Mouse (Mus musculus) gastrocnemius, adult 18-20 months (tissue): ENCODE data around the gene Ydjc. TPM values are rescaled to one million over a fixed set of nuclear protein-coding genes. Genes with fewer than 3 reads are reported as not detected.

Source experiments
- DNase-seq: peaks from one replicate; pipeline ENCODE4 v3.0.0; 2021; ENCODE audit warnings: low spot score
- long read RNA-seq, 2 experiments: library from polyadenylated mRNA; stranded (forward); transcript quantifications; one replicate each; pipeline ENCODE4 v2.0.0; 2021
- total RNA-seq, 2 experiments: library from RNA; stranded (reverse); gene quantifications; 2 replicates each; pipeline ENCODE4 v1.2.3; 2021

Gene Ydjc
- total RNA-seq, result under 1 TPM in 1 of 2 experiments, not detected in 1; 0.17 TPM
- long read RNA-seq, experiment 1, result 0 reads
- long read RNA-seq, experiment 2, result 0 reads

DNA sequence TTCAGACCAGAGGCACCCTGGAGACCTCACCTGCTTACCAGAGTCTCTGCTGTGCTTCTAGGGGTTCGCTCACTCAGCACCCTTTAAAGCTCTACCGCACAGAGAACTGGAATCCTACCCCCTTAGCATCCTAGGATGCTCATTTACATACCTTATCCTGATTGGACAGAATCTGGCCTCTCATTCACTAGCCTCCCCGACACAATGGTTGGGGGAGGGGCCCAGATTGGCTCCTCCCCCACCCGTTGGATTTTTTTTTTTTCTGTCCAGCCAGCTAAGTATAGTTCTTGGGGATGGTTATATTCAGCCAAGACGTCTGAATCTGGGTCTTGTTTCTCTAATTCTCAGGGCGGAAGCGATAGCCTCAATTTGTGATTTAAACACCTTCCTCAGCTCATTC lies at the start of gene Ydjc:
Gene Ydjc (plus strand): TSS at position 283 of the 400 bp plus-strand sequence.
- DNase-seq, result no peak

DNA sequence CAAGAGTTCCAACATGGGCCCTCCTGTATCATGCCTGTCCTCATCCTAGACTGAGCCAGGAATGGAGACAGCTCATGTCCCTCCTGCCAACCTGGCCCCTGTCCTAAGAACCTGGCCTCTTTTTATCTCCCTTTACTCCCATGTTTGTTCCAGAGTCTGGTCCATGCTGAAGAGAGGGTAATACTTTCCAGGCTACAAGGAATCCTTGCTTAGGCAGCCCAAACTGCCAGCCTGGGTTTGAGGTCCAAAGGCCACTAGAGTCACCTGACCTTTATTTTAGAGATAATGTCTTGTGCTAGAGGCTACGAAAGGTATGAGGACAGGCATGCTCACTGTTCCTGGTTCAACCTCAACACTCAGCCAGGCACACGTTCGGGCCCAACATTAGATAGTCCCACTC lies 47.5 kb upstream of the Ydjc start:
- no peak for DNase-seq

DNA sequence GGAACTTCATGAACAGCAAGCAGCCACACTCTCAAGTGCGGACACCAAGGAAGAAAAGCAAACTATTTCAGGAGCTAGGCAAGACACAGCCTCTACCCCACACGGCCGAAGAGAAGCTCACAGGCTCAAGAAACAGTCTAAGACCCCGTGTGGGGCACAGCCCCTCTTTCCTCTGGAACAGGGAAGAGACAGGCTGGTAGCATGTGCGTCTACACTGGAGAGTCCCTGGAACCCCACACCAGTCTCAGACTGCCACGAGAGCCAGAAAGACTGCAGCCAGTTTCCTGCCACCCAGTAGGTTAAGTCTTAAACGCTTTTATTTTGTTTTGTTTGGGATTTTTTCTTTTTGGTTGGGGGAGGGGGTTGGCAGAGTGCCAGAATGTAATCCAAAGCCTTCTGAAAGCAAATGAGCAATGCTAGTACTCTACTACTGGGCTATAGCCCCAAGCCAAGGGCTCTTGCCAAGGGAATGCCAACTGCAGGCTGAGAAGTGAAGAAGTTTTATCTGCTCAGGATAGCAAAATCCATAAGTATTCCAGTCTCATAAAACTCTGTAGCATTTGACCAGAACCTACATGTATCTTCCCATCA lies 41.7 kb upstream of the Ydjc start:
- no peak for DNase-seq

DNA sequence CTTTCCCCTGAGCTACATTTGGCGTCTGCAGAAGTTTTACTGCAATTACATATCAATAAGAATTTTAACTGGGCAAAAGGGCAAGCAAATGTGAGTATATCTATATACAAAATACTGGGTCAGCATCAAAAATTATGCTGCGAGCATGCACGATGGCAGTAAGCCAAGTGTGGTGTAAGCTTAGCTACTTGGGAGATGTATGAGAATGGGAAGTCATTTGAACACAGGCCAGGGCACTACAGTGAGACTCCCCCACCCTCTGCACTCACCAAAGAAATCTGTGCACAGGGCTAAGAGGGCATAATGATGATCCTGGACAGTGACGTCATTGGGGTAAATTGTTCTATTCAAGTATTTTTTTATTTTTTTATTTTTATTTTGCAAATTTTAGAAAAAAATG lies 39.8 kb upstream of the Ydjc start:
- no peak for DNase-seq

DNA sequence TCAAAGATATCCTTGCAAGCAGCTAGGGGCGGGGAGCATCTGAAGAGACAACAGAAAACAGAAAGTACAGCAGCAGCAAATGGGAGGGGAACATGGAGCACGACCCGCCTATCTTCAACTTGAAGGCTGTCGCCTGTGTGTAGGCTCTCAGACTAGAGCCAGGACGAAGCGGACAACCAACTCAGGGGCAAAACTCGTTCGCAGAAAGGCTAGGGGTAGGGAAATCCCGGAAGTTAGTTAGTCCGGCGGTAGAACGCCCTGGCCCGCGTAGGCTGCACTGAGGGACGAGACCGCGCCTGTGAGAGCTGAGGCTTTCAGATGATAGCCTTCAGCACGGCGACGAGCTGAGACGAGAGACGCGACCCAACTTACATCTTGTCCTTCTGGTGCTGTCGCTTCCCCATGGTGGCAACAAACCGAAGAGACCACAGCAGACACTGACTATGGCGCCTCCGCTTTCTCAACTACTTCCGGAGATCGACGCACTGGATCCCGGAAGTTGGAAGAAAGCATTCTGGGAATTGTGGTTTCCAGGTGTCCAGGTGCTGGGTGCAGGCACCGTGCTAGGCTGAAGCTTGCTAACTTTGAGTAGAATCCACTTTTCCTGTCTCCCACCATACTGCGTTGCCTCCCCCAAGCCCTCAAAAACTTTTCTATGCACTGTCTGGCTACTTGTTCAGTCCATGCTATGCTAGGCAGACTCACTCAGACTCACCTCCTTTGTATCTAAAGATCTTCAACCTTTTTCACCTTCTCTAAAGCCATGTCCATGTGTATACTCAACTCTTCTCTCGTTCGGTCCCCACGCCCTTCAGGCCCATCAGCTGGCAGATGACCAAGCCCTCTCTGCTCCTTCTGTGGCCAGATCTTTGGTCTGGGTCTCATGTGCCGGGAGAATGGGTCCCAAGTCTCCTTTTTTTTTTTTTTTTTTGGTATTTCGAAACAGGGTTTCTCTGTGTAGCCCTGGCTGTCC lies 33.4 kb upstream of the Ydjc start, which contains the start of gene Ppil2:
Gene Ppil2 (minus strand): TSS at position 487 of the 973 bp plus-strand sequence.
- peak; percentile 75 for DNase-seq

DNA sequence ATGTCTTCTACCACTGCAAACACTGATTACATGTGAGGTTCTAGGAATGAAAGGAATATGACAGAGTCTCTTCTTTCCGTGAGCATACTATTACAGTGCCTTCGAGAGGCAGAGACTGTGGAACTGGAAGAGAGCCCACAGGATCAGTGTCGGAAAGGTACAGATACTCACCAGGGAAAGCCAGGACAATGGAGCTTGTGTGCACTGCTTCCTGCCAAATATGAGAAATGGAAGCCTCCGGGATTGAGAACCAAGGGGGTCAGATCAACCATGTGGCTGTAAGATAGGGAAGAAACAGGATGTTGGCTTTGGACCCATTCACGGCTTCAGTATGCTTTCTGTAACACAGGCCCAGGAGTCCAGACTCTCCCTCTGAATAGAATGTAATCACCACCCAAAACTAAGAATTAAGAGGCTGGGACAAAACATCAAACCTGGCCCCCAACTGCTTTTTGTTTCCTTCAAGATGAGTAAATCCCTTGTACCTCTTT lies 27.1 kb upstream of the Ydjc start:
- DNase-seq, result no peak

DNA sequence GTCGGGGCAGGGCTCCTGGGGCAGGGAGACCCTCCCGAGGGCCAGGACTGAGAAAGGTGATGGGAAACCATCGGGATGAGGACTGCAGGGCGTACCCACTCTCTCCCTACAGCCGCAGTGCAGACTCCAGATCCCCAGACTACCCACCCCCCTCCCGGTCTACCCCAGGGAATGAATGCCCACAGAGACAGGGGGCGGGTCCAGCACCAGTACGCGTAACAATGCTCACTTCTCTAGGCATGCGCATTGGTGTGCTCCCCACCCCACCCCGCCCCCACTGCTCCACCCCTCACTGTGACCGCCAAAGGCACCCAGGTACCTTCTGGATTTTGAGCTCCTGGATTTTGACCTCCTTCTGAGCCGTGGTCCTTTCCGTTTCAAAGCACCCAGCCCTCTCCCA lies 22.9 kb upstream of the Ydjc start:
- no peak for DNase-seq

DNA sequence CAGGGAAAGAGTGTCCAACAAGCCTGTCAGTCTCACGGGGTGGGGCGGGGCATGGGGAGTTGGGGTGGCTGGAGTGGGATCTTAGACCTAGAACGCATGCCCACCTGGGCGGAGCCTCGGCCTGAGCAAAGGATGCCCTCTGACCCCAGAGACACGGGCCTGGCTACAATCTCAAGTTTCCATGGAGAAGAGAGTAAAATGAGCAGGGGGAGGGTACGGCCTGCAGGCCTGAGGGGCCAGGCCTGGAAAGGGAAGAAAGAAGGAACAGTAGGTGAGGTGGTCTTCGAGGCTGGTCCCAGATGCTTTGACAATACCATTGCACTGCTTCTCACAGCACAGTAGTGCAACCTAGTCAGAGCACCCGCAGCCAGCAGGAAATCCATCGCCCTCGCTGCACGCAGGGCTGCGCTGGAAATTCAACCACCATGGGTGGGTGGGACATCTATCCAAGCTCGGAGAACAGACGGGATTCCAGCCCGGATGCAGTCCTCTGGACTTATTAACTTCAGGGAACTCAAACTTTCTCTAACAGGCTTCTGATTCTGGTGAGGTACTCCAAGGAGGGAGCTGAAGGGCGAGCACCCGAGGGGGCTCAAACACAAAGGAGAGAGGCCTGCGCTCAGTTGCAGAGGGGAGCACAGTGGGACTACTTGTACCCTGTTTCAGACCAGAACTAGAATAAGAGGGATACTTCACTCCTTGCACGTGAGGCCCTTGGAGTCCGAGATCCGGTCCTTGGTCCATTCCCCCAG lies 20.1 kb upstream of the Ydjc start:
- no peak for DNase-seq

DNA sequence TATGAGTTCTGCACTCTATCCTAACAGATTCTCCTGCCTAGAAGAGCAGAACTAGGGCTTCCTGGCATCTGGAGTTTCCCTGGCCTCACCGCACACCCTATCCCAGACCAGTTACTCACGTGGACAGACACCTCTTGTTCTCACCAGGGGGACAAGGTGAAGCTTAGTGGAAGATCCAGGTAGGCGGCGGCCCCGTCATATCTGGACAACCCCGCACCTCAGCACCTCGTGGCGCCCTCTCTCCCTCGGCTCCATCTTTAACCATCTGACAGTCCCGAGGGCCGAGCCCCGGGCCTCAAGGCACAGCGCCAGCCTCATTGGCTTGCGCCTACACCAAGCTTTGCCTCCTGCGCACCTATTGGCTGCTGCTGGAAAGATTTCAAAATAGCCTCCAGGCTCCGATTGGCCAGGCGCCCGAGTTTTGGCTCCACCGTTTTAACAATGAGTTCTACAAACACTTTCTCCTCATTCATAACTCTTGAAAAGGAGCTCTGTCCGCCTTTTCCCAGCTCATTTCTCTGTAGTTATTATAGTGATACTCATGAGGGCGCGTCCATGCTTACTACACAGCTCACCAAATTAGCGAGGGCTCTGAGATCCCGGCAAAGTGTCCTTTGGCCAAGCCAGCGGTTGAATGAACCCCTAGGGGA lies 19.4 kb upstream of the Ydjc start, which contains the start of gene 2610318N02Rik:
Gene 2610318N02Rik (minus strand): TSS at position 297 of the 650 bp plus-strand sequence.
- DNase-seq, result peak; percentile 14

DNA sequence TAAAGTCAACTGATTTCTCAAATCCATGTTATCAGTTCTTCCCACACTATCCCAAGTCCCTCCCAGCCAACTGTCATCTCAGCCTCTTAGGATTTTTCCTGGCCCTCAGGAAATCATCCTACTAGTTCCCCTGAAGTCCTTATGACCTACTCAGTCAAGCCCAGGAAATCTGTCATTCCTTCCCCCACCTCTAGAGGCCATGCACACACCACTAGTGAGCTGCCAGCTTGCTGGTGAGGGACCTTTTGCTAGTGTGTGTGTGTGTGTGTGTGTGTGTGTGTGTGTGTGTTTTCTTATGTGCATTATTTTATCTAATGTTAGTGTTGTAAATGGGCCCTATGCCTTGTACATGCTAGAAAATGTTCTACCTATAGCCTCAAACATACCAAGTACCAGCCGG lies 17.1 kb upstream of the Ydjc start:
- peak; percentile 46 for DNase-seq

DNA sequence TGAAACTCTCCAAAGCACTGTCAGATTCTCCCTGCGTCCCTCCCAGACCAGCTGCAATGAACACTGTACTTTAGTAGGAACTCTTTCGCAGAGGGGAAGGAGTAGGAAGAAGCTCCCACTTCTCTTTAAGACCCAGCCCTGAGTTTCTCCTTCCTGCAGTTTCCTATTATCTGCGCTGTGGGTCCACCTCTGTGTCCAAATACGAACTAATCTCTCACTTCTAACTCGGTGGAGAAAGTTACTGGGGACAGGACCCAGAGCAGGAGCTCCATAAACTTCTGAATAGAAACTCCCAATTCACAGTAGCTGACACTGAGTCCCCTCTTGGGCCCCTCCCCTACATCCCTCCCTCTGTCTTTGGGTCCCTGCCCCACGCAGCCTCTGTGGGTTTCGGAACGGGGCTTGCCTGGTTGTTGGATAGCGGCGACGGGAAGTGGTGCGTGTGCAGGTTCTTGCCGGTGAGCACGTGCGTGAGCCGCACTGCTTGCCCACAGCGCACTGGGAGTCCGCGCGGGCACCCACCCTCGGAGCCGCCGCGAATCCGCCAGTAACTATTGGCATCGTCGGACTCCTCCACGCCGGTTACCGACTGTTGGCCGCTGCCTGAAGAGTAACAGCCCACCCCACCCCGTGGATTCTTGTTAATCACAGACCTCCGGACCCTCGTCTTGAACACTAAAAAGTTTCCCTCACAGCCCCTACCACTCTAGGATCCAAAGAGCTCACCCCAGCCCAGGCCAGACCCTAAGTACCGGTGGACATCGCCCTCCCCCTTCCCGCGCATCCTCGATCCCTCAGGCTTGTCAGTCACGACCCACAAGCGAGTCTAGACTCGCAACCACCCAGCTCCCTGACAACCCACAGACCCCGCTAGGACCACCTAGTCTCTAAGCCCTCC lies 13.0 kb upstream of the Ydjc start:
- no peak for DNase-seq

DNA sequence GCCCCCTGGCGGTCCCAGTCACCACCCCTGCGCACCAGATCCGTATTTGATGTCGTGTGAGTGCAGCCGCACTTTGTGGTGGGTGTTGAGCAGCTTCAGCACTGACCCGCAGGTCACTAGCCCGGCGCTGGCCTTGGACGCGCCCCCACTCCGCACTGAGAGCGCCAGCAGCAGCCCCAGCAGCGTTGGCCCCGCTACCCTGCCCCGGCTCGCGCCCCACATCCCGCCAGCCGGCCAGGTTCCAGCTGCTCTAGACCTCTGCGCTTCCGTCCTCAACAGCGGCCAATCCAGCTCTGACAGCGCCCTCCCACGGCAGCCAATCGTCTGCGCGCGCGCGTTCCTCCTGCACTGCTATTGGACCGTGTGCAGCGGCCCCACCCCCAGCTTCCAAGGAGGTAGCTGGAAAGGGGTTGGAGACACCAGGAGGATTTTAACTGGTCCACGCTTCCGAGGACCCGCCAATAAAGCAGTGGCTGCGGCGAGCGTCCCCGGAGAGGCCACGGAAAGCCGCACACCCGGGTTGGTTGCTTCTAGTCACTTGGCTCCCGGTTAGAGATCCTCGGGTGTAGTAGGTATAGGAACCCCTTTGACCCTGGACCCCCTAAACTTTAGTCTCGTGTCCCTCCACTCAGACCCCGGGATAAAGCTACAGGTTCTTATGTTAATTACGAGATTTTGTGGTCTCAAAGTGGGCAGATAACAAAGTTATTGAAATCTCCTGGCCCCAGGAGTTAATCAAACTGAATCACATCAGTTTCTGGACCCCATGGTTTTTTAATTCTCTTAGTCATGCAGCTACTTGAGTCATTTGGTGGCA lies 12.1 kb upstream of the Ydjc start, which contains the start of gene Sdf2l1:
Gene Sdf2l1 (minus strand): TSS at position 295 of the 817 bp plus-strand sequence.
- DNase-seq, result peak; percentile 97

DNA sequence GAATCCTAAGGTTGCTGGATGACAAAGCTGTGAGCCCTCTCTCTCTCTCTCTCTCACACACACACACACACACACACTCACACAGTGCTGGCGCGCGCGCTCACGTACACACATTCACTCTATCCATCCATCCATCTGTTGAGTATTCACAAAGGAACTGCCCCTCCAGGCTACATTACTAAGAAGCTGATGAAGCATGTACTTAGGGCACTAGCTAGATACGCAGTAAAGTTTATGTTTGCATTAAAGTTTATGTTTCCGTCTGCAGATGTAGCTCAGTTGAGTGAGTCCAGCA lies 11.6 kb upstream of the Ydjc start:
- DNase-seq, result no peak

DNA sequence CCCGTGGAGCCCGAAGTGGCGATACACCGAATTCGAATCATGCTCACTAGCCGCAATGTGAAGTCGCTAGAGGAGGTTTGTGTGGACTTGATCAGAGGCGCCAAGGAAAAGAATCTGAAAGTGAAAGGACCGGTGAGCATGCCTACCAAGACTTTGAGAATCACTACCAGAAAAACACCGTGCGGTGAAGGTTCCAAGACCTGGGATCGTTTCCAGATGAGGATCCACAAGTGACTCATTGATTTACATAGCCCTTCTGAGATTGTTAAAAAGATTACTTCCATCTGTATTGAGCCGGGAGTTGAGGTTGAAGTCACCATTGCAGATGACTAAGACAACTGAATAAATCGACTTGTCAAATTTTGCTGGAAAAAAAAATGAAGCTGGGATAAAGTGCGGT lies 7.1 kb upstream of the Ydjc start:
- DNase-seq, result no peak

DNA sequence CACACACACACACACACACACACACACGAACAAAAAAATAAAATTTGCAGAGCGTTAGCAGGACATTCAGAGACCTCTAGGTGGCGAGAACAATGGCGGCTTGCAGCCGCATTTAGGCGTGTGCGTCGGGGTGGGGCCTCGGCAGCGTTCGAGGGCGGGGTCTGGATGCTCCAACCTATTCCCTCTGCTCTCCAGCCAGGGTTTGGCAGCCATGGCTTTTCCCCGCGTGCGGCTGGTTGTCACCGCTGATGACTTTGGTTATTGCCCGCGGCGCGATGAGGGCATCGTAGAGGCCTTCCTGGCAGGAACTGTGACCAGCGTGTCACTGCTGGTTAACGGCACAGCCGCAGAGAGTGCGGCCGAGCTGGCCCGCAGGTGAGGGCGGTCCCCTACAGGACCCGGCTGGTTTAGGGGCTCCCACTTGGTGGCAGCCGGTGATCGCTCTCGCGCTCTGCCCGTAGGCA lies 2.4 kb downstream of the Ydjc start, which contains the start of gene Ccdc116:
Gene Ccdc116 (minus strand): TSS at position 458 of the 464 bp plus-strand sequence.
- peak; percentile 72 for DNase-seq

DNA sequence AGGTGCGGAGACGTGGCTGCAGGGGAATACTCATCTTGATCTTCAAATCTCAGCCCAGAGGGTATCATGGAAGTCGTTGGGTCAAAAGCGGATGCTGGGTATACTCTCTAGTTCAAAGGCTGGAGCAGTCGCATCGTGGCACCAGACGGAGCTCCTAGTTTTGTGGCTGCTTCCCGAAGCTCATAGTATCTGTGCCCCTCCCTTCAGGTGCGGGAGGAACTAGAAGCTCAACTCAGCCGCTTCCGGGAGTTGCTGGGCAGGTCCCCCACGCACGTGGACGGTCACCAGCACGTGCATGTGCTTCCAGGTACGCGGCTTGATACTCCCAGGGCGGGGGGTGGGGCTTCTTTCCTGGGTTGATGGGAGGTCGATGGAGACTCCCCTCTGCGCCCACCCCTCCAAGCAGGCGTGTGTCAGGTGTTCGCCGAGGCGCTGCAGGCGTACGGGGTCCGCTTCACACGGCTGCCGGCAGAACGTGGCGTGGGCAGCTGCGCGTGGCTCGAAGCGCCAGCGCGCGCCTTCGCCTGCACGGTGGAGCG lies 3.0 kb downstream of the Ydjc start:
- DNase-seq, result no peak

DNA sequence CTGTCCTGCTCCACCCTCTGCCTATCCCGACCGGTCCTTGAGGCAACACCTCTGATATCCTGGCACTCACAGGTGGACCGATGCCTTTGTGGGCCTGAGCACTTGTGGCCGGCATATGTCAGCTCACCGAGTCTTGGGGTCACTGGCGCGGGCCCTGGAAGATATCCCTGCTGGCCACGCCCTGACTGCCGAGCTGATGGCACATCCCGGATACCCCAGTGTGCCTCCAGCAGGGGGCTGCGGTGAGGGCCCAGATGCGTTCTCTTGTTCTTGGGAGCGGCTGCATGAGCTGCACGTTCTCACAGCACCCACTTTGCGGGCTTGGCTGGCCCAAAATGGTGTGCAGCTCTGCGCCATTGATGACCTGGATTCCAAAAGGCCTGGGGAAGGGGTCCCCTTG lies 3.7 kb downstream of the Ydjc start:
- no peak for DNase-seq

DNA sequence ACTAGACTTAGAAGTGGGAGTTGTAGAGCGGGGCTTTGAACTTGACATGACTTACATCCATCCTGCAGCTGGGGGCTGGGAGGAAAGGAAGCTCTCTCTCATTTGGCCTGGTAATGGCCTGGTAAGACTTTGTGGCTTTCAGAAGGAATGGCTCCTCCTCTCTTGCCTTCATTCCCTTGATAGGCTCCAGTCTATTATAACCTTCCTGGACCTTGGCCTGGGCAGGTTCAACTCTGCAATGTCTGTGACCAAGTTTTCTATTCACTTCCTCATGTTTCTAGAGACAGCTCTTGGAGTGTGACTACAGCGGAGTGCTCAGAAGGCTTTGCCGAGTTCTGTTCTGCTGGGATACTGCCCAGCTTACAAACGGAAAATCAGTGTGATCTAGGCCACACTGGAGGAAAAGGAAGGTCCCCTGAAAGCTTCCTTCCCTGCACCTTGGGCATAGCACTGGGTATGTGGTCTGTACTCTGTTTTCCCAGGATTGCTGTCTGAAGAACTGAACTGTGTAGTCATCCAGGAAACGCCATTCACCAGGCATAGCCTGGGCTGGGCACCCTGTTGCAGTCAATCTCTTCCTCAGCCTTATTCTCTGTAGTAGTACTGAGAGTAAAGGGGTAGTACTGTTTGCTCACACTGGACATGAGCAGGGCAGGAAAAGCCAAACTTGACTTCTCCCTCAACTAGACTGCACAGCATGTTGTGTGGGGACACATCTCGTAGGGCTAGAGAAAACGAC lies 6.3 kb downstream of the Ydjc start:
- no peak for DNase-seq
